Mouse (Mus musculus) heart, adult 8-10 months (tissue): Measurements from ENCODE around the gene Rrp15. TPM values are rescaled to one million over a fixed set of nuclear protein-coding genes. Genes with fewer than 3 reads are reported as not detected.

Experiments used
- DNase-seq: peaks from one replicate; pipeline ENCODE4 v3.0.0; 2022; ENCODE audit warnings: low spot score
- total RNA-seq, 4 experiments: library from RNA; stranded (reverse); gene quantifications; 2 replicates each; pipeline ENCODE4 v1.2.4; 2022

Gene Rrp15
- total RNA-seq, 4 experiments from 2014 or later: 6.9 to 8.0 (median 7.8) TPM

DNA sequence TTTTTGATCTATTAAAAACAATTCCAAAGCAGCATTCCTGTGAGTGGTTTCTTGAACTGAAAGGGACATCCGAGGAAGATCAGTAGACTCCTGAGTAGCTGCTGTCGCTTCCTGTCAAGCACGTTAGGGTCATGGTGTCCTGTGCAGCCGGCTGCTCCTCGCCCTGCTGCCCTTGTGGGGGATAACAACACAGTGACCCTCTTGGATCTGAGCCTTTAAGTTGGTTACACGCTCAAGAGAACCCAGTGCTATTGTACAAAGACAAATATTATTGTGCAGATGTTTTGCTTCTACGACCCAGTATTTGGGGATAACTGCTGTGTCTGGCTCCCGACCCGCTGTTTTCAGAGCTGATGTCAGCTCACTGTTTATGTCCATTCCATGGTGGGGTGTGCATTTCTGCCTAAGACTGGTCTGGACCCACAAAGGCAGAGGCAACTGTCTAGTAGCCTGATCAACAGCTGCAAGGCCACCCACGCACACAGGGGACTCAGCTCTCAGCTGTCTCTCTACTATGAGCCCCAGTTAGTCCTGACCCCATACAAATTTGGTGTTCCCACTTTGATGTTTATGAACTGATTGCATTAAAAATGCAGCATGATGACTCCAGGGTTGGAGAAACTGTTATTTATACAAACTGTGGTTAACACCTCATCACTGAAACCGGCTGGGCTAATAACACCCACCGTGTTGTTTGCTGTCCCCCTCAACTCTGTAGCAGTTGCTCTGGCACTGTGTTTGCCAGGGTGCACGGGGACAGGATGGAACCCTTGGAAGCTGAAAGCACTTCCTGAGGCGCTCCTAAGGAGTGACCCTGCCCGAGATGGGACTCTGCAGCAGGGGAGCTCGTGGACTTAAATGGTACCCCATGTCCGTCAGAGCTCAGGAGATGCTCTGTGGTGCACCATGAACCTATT lies 33.9 kb downstream of the Rrp15 start:
- DNase-seq: no peak

DNA sequence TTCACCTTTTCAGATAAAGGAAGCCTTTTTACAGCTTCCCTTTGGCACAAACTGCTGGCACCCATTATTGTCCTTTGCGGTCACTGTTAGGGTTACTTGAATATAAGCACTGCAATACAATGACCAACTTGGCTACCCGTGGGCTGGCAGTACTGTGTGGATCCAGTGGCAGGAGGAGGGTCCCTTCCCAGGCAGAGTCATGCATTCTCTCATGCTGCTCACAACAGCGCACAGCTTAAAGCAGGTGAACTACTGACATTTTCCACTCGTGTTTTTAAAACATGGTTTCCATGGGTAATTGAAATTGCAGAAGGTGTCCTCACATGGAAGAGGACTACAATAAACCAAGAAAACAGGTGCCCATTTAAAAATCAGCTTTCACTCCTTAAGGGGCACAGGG lies 34.9 kb downstream of the Rrp15 start:
- no peak for DNase-seq

- DNase-seq: peak; percentile 32
Observed at GRCm38 (mm10) chr1:186712802-186713471, 36.2 kb downstream of the Rrp15 start.

DNA sequence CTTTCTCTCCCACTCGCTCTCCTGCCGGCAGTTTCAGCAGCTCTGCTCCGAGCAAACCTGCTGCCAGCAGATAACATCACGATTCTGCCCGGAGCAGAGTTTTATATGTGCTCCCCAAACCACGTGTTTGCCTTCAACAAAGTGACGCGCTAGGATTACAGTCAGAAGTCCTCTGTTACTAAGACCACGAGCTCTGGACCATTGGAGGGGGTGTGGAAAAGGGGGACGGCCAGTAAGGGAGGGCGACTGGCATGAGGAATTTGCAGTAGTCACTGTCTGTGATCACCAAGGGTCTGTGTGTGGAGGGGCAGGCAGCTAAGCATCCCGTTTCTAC lies 43.3 kb downstream of the Rrp15 start, which contains the start of gene Tgfb2:
Gene Tgfb2, minus strand, starts transcription at position 75 of the 334 bp plus-strand sequence.
- DNase-seq: peak; percentile 21

- DNase-seq: peak; percentile 46
Observed at GRCm38 (mm10) chr1:186705203-186705914, 43.8 kb downstream of the Rrp15 start.

- peak; percentile 24 for DNase-seq
Observed at GRCm38 (mm10) chr1:186703980-186704701, 45.0 kb downstream of the Rrp15 start.

DNA sequence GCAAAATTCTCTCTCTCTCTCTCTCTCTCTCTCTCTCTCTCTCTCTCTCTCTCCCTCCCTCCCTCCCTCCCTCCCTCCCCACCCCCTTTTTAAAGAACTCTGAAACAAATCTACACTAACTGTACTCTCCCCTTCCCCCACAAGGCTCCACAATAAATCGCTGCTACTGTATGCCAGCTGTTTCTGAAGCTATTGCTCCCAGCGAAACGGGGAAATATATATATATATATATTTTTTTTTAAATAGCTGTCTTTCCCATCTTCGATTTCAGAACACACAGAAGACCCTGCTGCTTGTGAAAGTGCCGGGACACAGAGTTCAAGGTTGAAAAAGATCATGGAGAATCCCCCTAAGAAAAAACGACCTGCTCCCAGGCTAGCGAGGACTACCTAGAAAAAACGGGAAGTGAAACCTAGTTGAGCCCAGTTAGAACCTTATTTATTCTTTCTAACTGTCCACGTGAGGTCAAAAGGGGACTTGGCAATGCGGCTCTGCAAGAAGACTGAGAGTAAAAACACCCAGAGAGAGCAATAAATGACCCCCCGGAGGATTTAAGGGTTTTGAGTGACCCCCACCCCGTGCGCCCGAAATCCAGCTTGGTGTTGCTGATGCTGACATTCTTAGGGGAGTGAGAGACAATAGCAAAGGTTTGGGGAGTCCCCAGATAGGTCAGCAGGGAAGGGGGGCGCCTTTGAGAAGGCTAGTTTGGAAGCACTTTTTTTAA lies 45.7 kb downstream of the Rrp15 start:
- peak; percentile 44 for DNase-seq

DNA sequence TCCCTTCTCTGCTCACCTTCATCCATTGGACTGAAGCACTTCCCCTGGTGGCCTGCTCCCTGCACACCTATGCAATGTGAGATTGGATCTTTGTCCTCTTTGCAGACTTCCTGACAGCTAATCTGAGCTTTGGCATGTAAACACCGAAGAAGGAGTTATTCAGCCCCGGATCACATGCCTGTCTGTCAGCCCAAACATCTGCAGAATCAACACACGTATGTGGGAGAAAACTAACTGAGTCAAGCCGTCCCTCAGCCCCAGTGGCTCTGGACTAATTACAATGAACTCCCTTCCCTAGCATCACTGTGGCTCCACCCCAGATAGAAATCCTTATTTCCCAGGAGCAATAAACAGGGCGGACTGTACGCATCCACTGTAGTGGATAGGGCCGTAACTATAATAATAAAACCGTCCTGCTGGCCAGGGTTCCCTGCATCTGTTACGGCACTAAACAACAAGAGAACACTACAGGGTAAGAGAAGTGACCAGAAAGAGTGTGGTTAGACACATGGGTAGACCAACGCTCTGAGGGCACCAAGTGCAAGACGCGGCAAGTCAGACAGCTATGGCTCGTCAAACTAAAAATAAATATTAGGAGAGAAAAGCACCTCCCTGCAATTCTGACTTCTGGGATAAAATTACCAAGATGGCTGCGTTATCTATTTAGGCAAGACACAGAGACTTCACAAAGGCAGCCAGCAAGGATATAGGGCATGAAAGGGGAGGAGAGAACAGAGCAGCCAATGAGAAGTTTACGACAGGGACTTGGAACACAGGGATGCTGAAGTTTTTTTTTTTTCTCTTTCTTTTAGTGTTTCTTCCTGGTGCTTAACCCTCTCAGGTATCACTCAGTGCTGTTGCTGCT lies 46.5 kb downstream of the Rrp15 start:
- peak; percentile 53 for DNase-seq

GRCm38 (mm10) chr1:186701206-186701905 lies 47.8 kb downstream of the Rrp15 start:
- DNase-seq: peak; percentile 30

- DNase-seq: no peak
Observed at GRCm38 (mm10) chr1:186700496-186700895, 48.7 kb downstream of the Rrp15 start.

- DNase-seq: peak; percentile 32
Observed at GRCm38 (mm10) chr1:186698583-186699338, 50.4 kb downstream of the Rrp15 start.

DNA sequence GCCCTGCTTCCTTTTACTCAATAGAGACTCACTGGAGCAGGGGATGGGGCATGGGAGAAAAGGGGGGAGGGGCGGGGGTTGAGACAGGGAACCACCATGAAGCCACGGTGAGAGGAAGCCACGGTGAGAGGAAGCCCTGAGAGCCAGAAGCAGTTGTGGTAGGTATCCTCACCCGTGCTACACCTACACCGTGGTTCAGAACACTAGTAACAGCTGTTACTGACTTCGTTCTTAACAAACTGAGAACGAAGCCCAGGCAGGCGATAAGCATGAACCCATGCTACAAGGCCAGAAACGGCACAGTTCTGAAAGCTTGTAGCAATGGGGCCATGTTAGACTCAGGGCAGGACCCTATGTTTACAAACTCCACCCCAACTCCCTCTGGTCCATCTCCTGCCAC lies 52.9 kb downstream of the Rrp15 start:
- DNase-seq: no peak

DNA sequence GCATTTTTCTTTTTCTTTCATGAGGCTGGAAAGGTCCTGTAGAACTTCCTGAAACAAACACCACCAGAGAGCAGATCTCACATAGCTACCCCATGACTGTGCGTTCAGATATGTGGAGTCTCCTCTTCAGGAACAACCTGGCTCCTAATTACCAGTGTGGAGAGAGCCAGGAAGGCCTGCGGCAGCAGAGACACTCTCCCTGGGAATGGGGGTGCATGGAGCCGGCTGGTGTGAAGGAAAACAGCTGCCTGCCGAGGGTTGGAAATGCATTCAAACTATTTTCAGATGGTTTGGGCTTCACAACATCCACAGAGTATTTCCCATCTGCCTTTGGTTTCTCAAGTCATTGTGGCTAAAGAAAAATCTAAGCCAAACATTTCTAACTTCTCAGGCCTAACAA lies 53.8 kb downstream of the Rrp15 start:
- DNase-seq: peak; percentile 50

DNA sequence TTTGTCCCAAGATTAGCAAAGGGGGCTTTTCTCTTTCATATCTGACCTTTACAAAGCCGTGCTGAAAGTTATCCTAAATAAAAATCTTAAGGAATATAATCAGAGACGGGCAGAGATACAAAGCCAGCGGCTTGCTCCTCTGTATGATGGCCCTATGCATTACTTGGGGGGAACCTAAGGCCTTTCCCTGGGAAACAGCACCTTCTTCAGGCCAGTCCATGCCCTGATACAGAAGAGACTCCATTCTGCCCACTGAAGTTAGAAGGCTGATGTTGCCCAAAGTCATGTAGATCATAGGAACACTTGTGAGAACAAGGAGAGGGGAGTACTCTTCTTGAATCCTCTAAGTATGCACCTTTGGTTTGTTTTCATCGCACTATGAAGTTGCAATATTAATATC lies 56.8 kb downstream of the Rrp15 start:
- no peak for DNase-seq

DNA sequence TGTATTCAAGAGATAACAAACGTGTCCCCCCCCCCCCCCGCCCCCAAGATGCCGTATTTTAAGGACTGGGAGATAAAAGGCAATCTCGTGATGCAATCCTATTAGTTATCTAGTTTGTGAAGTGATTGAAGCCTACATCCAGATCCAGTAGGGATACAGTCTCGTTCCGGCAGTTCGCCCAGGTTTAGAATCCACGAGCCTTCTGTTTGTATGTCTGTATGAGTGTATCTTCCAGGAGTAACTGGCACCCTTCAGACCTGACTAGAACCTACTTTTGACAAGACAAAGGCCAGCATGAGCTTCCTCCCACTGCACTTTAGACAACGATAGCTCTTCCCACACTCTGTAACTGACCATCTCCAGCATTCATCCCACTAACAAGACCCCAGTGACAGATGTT lies 57.5 kb downstream of the Rrp15 start:
- DNase-seq: no peak

- DNase-seq: no peak
Observed at GRCm38 (mm10) chr1:186684041-186684440, 65.1 kb downstream of the Rrp15 start.

DNA sequence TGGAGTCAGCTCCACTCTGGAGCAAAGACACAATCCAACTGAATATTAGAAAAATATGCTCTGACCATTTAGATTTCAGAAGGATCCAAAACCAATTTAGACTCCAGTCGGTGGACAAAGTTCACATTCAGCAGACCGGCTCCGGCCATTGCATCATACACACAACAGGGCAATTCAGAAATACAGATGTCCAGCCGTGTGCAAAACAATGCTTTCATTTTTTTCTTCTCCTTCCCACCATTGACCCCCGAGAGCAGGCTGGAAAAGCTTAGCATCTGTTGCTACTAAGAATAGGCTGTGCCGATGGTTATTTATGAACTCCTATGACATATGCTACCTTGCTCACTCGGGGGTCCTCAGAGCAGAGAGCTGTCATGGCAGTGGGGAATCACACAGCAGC lies 66.6 kb downstream of the Rrp15 start:
- no peak for DNase-seq

DNA sequence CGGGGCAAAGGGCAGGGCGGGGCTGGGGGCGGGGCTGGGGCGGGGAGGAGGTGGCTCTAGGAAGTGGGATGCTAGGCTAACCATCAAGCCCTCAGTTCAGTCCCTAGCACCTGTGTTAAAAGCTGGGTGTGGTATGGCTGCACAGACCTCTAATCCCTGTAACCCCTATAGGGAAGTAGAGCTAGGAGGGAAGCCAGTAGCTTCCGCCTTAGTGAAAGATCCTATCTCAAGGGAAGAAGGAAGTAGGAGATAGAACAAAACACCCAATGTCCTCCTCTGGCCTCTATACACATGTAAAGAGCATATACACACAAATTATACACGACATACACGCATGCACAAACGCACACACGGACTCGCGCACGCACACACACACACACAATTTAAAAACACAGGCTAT lies 71.5 kb downstream of the Rrp15 start:
- DNase-seq: no peak

DNA sequence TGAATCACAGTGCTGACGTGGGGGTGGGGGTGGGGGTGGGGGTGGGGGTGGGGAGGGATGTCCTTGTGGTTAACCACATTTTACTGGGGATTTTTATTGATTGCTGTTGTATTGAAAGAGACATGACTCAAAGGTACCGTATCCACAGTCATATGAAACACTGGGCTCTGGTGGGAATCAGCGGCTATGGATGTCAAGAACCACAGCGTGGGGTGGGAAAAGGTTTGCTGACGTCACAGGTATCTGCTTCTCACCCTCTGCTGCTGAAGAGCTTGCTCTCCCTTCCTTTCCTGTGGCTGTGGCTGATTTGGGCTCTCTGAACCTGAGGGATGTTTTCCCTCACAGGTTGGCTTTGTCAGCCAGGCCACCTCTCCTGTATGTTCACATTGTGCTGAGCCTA lies 73.0 kb downstream of the Rrp15 start:
- DNase-seq: no peak
